Mouse (Mus musculus) embryonic fibroblast, embryonic 13.5 days (primary cell): ENCODE results near the gene Gatc.

Experiments
- CTCF ChIP-seq: IDR thresholded peaks from 2 replicates; pipeline ENCODE4 v1.5.1; 2011; ENCODE audit warnings: mild to moderate bottlenecking, control low read depth, low read length, moderate library complexity, borderline replicate concordance; ENCODE audit not compliant: insufficient read depth
- POLR2A ChIP-seq: IDR thresholded peaks from 2 replicates; pipeline ENCODE4 v1.6.1; 2011; ENCODE audit warnings: low read depth, mild to moderate bottlenecking, control low read depth, low read length, moderate library complexity

GRCm38 (mm10) chr5:115375436-115375835 lies 34.5 kb upstream of the Gatc start:
- no peak for TF ChIP-seq POLR2A
- TF ChIP-seq CTCF = no peak
